Mouse (Mus musculus) neural tube, embryonic 15.5 days (tissue): ENCODE measurements at regions not wholly inside any gene's neighbourhood (a gene's known extent, or its start where the extent isn't known, plus 50 kb on each side); places are given as distances from the start of the nearest gene placed in this dataset. TPM values are rescaled to one million over a fixed set of nuclear protein-coding genes. Genes with fewer than 3 reads are reported as not detected.

ENCODE experiments used
- ATAC-seq: fragments of 200-750 bp; cut with Nextera tagmentation; 2 replicates; pipeline ENCODE4 v1.8.0; 2017; ENCODE audit warnings: mild to moderate bottlenecking, moderate TSS enrichment, moderate library complexity; ENCODE audit not compliant: low FRiP score
- H3K27ac ChIP-seq: fragments of 300-500 bp; sonication (generic); replicated peaks from 2 replicates; pipeline ENCODE4 v1.5.1; 2015; ENCODE audit warnings: mild to moderate bottlenecking, inconsistent platforms
- H3K27me3 ChIP-seq: fragments of 300-500 bp; sonication (generic); replicated peaks from 2 replicates; pipeline ENCODE4 v1.6.1; 2015; ENCODE audit warnings: inconsistent platforms
- H3K36me3 ChIP-seq: fragments of 300-500 bp; sonication (generic); 2 replicates; pipeline ENCODE4 v1.6.1; 2015; ENCODE audit warnings: inconsistent platforms
- H3K4me1 ChIP-seq: fragments of 300-500 bp; sonication (generic); 2 replicates; pipeline ENCODE4 v1.6.1; 2015; ENCODE audit warnings: inconsistent platforms
- H3K4me2 ChIP-seq: fragments of 300-500 bp; sonication (generic); 2 replicates; pipeline ENCODE4 v1.6.1; 2015; ENCODE audit warnings: inconsistent platforms, mild to moderate bottlenecking, moderate library complexity
- H3K4me3 ChIP-seq: fragments of 300-500 bp; sonication (generic); replicated peaks from 2 replicates; pipeline ENCODE4 v1.5.1; 2015; ENCODE audit warnings: mild to moderate bottlenecking, inconsistent platforms
- H3K9ac ChIP-seq: fragments of 300-500 bp; sonication (generic); replicated peaks from 2 replicates; pipeline ENCODE4 v1.6.1; 2015; ENCODE audit warnings: mild to moderate bottlenecking, inconsistent platforms
- H3K9me3 ChIP-seq: fragments of 300-500 bp; sonication (generic); replicated peaks from 2 replicates; pipeline ENCODE4 v1.6.1; 2016; ENCODE audit warnings: inconsistent platforms
- WGBS: fragments of 180-500 bp; shearing (Covaris S2); methylation state at CpG from one replicate; pipeline ENCODE4 v1.1.7; 2015; ENCODE audit warnings: mixed read lengths; 5-methylcytosine and 5-hydroxymethylcytosine counted together
- microRNA-seq: library from miRNA; unstranded; fragments of <30 nt; microRNA quantifications from one replicate; pipeline ENCODE4, GENCODE M21; 2017

DNA sequence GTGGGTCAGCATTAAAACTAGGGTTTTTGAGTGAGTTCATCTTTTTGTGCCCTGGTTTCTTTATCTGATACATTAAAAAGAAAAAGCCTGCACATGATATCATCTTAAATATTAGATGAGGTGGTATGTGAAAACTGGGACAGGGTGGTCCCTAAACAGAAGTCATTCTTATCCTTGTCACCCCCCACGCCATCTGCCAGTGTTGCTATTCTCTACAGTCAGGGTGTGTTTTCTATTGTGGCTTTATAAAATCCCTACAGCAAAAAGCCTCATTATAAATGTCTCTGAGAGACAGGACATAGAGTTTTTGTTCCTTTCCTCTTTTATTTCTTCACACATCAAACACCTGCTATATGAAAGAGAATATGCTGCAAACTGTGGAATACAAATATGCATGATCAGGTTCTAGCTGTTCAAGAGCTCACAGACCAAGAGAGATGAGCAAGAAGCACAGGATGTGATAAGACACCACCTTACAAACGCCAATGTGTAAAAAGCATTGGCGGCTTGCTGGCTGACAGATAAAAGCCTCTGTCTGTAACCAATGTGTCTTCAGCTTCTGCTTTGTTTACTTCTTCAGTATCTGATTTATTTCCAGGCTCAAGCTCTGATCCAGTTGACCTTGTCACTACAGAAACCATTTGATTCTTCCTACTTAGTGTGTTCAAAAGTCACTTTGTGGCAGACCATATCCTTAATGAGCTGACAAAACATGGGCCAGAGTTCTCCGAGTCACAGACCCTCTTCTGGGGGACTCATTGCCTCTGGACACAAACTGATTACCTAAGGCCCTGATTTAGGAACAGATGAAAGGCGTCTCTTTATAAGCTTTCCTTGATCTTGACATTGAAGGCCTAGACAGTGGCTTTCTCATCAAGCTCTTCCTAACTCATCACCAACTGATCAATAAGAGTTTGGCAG is 73.6 kb upstream of the Slc39a10 start:
- no peak for ATAC-seq
- Histone ChIP-seq H3K36me3 (no peaks in the 10 kb centered on the region), H3K9ac (no peak overlapping the region), H3K4me2 (no peak overlapping the region), H3K4me1 (no peaks in the 10 kb centered on the region), H3K9me3 (no peaks in the 10 kb centered on the region), H3K27me3 (no peaks in the 10 kb centered on the region), H3K27ac (no peak overlapping the region), H3K4me3 (no peak overlapping the region)
- WGBS, result 59% methylated on average over 5 of the region's 5 CpGs

DNA sequence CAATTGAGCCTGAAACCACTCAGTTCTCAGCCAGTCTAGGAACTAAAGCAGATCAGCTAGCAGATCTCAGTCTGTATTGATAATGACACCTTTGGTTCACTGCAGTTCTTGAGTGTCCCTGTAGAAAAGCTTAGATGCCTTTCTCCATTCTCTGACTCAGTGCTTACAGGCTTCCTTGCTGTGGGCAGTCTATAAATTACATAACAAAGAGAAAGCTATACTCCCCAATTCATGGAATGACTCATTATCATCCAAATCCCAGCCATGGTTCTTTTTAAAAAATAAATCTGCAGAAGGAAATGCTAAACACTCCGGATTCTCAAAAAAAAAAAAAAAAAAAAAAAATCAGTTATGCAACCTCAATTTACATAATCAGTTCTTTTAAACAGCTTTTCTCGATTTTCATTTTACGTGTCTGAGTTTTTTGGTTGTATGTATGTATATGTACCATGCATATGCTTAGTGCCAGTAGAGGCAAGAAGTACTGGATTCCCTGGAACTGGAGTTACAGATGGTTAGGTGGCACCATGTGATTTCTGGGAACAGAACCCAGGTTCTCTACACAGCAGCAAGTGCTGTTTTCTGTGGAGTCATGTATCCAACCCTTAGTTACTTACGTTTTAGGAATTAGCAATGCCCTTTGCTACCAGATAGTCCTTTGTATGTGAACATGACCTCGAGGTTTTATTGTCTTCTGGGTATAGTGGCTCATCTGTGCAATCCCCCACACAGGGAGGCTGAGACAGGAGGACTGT is 71.5 kb upstream of the Slc39a10 start:
- H3K4me3 ChIP-seq, result no peak overlapping the region
- no peaks in the 10 kb centered on the region for H3K4me1 ChIP-seq
- no peak overlapping the region for H3K27ac ChIP-seq
- H3K36me3 ChIP-seq, result no peaks in the 10 kb centered on the region
- H3K4me2 ChIP-seq, result no peak overlapping the region
- 70% methylated on average over 5 of the region's 5 CpGs for WGBS
- no peak overlapping the region for H3K9ac ChIP-seq
- ATAC-seq, result no peak
- no peaks in the 10 kb centered on the region for H3K27me3 ChIP-seq
- H3K9me3 ChIP-seq, result no peaks in the 10 kb centered on the region

Small RNAs in the stretch of these regions (microRNA-seq; reads per million reads assigned to microRNA genes)
- gene Mir6350, result not detected
